ENCODE assay signal across 19 mouse cellular contexts in genomic region chr10:82974627-82975177, GRCm38 (mm10). TPM values are rescaled to one million over a fixed set of nuclear protein-coding genes. Genes with fewer than 3 reads are reported as not detected.
DNase-seq lines count a peak whose midpoint lies in the region; ATAC-seq and TF ChIP-seq lines count a peak whose summit lies in the region.
"Had no signal": no experiment of that assay in that cellular context is flagged by ENCODE, and none has a peak within 500 bp of the region (broad histone marks: within the 10 kb centered on the region; RNA-seq: fewer than 3 reads in every experiment).

No protein-coding gene starts in this region.

- no peak overlapping the region for H3K9ac ChIP-seq in liver, embryonic 11.5 days (ENCODE audit: low read depth, low read length)
- no peak overlapping the region for H3K9ac ChIP-seq in liver, embryonic 15.5 days
- no peak overlapping the region for H3K9ac ChIP-seq in midbrain, postnatal 0 days (replicated peaks; ENCODE audit: low read length, poor library complexity, severe bottlenecking)
- H3K9ac ChIP-seq: embryonic facial prominence, embryonic 13.5 days; heart, embryonic 12.5 days; hindbrain, embryonic 15.5 days had no signal

- no peak overlapping the region for H3K4me3 ChIP-seq in liver, embryonic 11.5 days (ENCODE audit: low read depth, low read length)
- no peak overlapping the region for H3K4me3 ChIP-seq in liver, embryonic 15.5 days (replicated peaks)
- no peak overlapping the region for H3K4me3 ChIP-seq in midbrain, postnatal 0 days (ENCODE audit: low read depth, low read length)
- H3K4me3 ChIP-seq: embryonic facial prominence, embryonic 13.5 days; heart, embryonic 12.5 days; hindbrain, embryonic 15.5 days had no signal

- peaks cover 16% of the 10 kb centered on the region for H3K4me1 ChIP-seq in liver, embryonic 11.5 days (replicated peaks; ENCODE audit: control insufficient read depth, insufficient read depth, low read length)
- H3K4me1 ChIP-seq in liver, embryonic 15.5 days (replicated peaks), result peaks cover 22% of the 10 kb centered on the region
- no peaks in the 10 kb centered on the region for H3K4me1 ChIP-seq in midbrain, postnatal 0 days (ENCODE audit: insufficient read depth, low read length)
- H3K4me1 ChIP-seq: hindbrain, embryonic 15.5 days had no signal

- H3K27ac ChIP-seq in liver, embryonic 11.5 days (ENCODE audit: low read depth, low read length), result no peak overlapping the region
- H3K27ac ChIP-seq in liver, embryonic 15.5 days (replicated peaks), result no peak overlapping the region
- no peak overlapping the region for H3K27ac ChIP-seq in midbrain, postnatal 0 days (ENCODE audit: low read depth, low read length)
- H3K27ac ChIP-seq: embryonic facial prominence, embryonic 13.5 days; hindbrain, embryonic 15.5 days had no signal

- H3K4me2 ChIP-seq in liver, embryonic 11.5 days, result no peak overlapping the region
- no peak overlapping the region for H3K4me2 ChIP-seq in liver, embryonic 15.5 days
- H3K4me2 ChIP-seq in midbrain, postnatal 0 days (ENCODE audit: low read depth, low read length, poor library complexity, severe bottlenecking), result no peak overlapping the region
- H3K4me2 ChIP-seq: embryonic facial prominence, embryonic 13.5 days; heart, embryonic 12.5 days; hindbrain, embryonic 15.5 days had no signal

- DNase-seq in liver, embryonic 11.5 days (ENCODE audit: low spot score), result no peak
- no peak for DNase-seq in liver
- no peak for DNase-seq in layer of hippocampus, adult 9-11 months
- no peak for DNase-seq in midbrain, postnatal 0 days (ENCODE audit: low spot score)
- no peak for DNase-seq in right cerebral cortex, adult 18-20 months
- DNase-seq: adrenal gland, postnatal 25 days; cerebellum, adult 18-20 months; heart, adult 11 months; heart, postnatal 14 days; kidney, adult 18-20 months; kidney, postnatal 14 days; lung, postnatal 14 days; retina, postnatal 1 day; right cerebral cortex, postnatal 4 days had no signal

- TF ChIP-seq CTCF in midbrain, postnatal 0 days (IDR thresholded peaks at IDR 0.05), result no peak

- ATAC-seq in liver, embryonic 11.5 days (replicated peaks; ENCODE audit: low FRiP score), result 0 out of 2 replicates have a peak, but pooled peaks have one; percentile 17
- ATAC-seq in hematopoietic stem cell, adult 5-6 weeks (replicated peaks in 1 of 2; ENCODE audit: insufficient read depth in 1 of 2, low FRiP score in 2 of 2, low TSS enrichment in 1 of 2, low read depth in 1 of 2, poor library complexity in 2 of 2, severe bottlenecking in 2 of 2), result peak; percentile 2 to 14; a peak in 1 of 4 replicates
- ATAC-seq in liver, embryonic 15.5 days (ENCODE audit: insufficient read depth), result 0 out of 2 replicates have a peak, but pooled peaks have one; percentile 19
- ATAC-seq in midbrain, postnatal 0 days (ENCODE audit: low FRiP score), result no peak

- 0 out of 2 replicates have a peak, but pooled peaks cover 7% of the 10 kb centered on the region for H3K27me3 ChIP-seq in liver, embryonic 11.5 days (replicated peaks; ENCODE audit: control insufficient read depth, insufficient read depth, low read length)
- H3K27me3 ChIP-seq in liver, embryonic 15.5 days, result peaks cover 21% of the 10 kb centered on the region
- H3K27me3 ChIP-seq in midbrain, postnatal 0 days (ENCODE audit: insufficient read depth, low read length), result no peaks in the 10 kb centered on the region
- H3K27me3 ChIP-seq: embryonic facial prominence, embryonic 13.5 days; hindbrain, embryonic 15.5 days had no signal

- WGBS in liver, embryonic 11.5 days, result 61% methylated on average over 6 of the region's 6 CpGs
- WGBS in liver, embryonic 15.5 days (ENCODE audit: insufficient replicate concordance), result 61% methylated on average over 6 of the region's 6 CpGs
- WGBS in midbrain, postnatal 0 days, result 65% methylated on average over 6 of the region's 6 CpGs

- H3K9me3 ChIP-seq in liver, embryonic 11.5 days (ENCODE audit: control insufficient read depth, low read length), result no peaks in the 10 kb centered on the region
- H3K9me3 ChIP-seq in liver, embryonic 15.5 days (replicated peaks), result no peaks in the 10 kb centered on the region
- no peaks in the 10 kb centered on the region for H3K9me3 ChIP-seq in midbrain, postnatal 0 days (ENCODE audit: low read length)
- H3K9me3 ChIP-seq: embryonic facial prominence, embryonic 13.5 days; heart, embryonic 12.5 days; hindbrain, embryonic 15.5 days had no signal

- H3K36me3 ChIP-seq in liver, embryonic 11.5 days (ENCODE audit: control insufficient read depth, insufficient read depth, low read length), result no peaks in the 10 kb centered on the region
- no peaks in the 10 kb centered on the region for H3K36me3 ChIP-seq in liver, embryonic 15.5 days (replicated peaks)
- H3K36me3 ChIP-seq in midbrain, postnatal 0 days (ENCODE audit: insufficient read depth, low read length), result no peaks in the 10 kb centered on the region
- H3K36me3 ChIP-seq: embryonic facial prominence, embryonic 13.5 days; heart, embryonic 12.5 days; hindbrain, embryonic 15.5 days had no signal

RNA-seq across cellular contexts. Expression of gene Chst11, which starts 10.6 kb away (rescaled TPM):
- polyA plus RNA-seq in liver, embryonic 11.5 days (2014; fragmentation: Nextera tagmentation; extraction: Ambion mirVana), result 2.9 and 3.1 TPM in 2 replicates
- total RNA-seq in hematopoietic stem cell, adult 5-6 weeks (2017), result 22.3 and 27.1 TPM in 2 replicates
- polyA plus RNA-seq in liver, embryonic 15.5 days (2015; fragmentation: Nextera tagmentation; extraction: Ambion mirVana), result 1.2 TPM in 2 replicates
- total RNA-seq in midbrain, postnatal 0 days (2014; rRNA removed), result 20.5 and 22.7 TPM in 2 replicates
- polyA plus RNA-seq in midbrain, postnatal 0 days (2015; fragmentation: Nextera tagmentation; extraction: Ambion mirVana), result 2.6 and 2.8 TPM in 2 replicates
